Mouse (Mus musculus) layer of hippocampus, postnatal 36 days (tissue): ENCODE results near the gene Prkar1b. TPM values are rescaled to one million over a fixed set of nuclear protein-coding genes. Genes with fewer than 3 reads are reported as not detected.

Source experiments
- DNase-seq, 2 experiments: peaks; one replicate each; pipeline ENCODE4 v3.0.0; 2022
- total RNA-seq, 2 experiments: library from RNA; stranded (reverse); gene quantifications; 2 replicates each; pipeline ENCODE4 v1.2.3; 2021

Prkar1b gene
- total RNA-seq, 2 experiments from 2014 or later = 397 to 416 TPM

DNA sequence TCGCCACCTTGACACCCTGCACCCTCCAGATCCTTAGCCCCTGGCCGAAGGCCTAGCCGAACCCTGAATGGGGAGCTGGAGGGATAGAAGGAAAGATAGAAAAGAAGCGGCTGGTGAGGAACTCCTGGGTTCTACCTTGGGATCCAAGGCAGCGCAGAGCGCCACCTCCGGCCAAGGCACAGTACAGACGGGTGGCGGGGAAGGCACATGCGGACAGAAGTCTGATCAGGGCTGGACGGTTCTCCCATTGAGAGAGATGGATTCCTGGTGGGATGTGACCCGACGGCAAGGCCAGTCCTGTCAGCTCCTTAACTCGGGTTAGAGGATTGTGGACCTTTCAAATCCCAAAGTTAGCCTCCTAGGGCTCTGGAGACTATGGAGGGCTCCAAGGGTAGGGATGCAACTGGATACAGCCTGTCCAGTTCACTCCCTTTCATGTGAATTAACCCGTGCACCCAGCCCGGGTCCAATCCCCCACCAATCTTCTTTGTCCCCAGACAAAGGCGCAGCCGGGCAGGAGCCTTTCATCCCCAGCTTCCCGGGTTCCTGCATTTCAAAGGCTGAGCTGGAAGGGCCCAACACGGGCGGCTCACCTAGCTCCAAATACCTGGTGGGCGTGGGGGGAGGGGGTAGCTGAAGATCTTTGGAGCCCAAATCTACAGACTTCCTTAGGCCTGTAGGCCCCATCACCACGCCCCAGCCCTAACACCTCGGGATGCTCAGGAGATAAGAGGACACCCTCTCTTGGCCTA lies 153.3 kb downstream of the Prkar1b start:
- DNase-seq = peak; percentile 35 to 44

DNA sequence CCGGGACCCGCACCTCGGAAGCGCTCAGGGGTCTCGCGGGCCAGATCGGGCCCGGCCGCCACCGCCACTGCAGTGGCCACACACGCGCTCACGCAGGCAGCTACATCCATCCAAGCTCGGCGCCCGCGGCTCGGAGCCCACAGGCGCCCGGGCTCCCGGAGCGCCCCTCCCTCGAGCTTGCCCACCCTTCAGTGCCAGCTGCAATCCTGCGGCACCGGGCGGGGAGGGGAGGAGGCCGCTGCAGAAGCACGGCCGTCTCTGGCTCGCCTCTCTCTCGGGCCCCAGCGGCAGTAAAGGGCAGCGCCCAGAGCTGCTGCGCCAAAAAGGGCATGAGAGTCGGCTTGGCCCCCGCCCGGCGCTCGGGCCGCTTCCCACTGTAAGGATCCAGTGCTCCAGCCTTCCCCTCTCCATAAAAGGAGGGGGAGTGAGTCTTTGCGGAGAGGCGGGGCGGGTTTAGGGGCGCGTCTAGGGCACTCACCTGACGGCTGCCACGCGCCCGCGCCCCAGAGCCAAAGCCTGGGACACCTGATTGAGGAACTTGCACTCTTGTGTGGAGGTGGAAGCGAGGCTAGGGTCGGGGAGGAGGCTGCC lies 154.0 kb downstream of the Prkar1b start:
- peak; percentile 73 to 75 for DNase-seq

- peak; percentile 77 to 81 for DNase-seq
Observed at GRCm38 (mm10) chr5:138994786-138995720, 154.7 kb downstream of the Prkar1b start.

- DNase-seq = no peak
Observed at GRCm38 (mm10) chr5:138994108-138994785, 155.6 kb downstream of the Prkar1b start.

DNA sequence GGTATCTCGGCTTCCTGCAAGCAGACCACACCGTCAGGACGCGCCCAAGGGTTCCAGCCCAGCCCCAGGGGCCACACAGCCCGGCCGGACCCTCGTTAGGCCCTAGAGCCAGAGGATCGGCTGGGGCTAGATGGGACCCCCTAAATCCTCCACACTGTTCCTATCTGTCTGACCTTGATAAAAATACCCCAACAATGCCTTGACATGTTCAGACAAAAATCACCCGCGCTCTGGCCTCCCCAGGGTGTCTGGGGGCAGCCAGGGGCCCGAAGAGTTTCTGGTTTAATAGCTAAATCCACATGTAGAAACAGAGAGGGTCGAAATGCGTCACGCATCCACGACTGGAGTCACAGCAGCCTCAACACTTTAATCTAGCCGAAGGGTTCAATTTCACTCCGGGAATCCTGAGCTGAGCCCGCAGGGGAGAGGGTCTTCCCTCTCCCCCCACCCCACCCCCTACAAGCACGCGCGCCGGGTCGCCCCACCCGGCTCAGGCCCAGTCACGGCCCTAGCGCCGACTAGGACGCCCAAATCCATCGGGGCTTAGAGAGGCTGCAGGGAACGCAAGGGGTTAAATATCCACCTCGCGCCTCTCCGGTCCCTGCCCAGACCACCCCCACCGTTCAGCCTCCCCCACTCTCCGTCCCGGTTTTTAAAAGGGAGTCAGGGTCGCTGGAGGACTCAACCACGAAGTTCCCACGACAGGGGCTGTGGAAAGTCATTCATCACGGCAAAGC lies 156.3 kb downstream of the Prkar1b start:
- no peak for DNase-seq

DNA sequence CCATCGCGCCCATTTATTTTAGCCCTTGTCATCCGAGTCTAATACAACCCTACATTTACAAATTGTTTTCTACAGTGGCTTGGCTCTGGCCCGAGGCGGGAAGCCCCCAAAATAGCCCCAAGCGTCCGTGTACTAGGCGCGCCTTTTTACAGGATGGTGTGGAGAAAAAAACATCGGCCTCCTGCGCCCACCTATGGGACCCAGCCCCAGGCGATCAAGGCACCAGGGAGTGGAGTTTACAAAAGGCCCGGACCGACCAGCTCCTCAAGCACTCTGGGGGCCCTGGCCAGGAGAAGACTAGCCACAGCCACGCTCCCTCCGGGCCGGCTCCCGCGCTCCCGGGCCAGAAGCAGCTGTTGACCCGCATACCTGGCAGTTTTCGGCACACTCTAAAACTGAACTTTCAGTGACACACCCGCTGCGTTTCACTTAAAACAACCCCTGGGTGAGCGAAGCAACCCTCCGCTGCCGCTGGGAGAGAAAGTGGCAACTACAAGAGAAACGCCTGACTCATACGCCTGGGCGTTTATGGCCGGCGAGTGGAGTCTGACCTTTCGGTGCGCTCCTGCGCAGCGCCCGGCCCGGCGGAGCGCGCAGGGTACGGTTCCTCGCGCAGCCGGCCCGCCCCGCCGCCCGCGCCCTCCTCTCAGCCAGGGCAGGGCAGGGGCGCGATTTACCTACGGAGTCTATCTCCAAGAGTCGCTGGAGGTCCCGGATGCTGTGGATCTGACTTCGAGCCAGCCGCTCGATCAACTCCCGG lies 157.0 kb downstream of the Prkar1b start:
- no peak for DNase-seq

DNA sequence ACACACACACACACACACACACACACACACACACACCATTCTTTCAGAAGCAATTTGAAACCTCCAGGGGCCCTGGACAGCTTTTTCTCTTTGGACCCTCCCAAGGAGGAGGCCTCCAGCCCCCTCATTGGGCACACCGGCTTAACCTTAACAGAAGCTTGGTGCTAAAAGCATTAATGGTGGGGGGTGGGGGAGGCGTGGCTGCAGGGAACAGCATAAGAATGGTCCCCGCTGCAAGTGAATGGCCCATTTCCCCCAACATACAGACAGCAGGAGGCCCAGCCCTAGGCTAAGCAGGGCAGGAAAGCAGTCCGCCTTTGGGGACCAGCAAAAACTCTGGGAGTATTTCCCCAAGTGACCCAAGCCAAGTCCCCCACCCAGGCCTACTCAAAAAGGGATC lies 158.1 kb downstream of the Prkar1b start:
- DNase-seq = no peak

GRCm38 (mm10) chr5:138990659-138991380 lies 159.0 kb downstream of the Prkar1b start:
- DNase-seq = no peak

GRCm38 (mm10) chr5:138989567-138989966 lies 160.2 kb downstream of the Prkar1b start:
- DNase-seq = no peak

GRCm38 (mm10) chr5:138988764-138989163 lies 161.0 kb downstream of the Prkar1b start:
- DNase-seq = no peak

DNA sequence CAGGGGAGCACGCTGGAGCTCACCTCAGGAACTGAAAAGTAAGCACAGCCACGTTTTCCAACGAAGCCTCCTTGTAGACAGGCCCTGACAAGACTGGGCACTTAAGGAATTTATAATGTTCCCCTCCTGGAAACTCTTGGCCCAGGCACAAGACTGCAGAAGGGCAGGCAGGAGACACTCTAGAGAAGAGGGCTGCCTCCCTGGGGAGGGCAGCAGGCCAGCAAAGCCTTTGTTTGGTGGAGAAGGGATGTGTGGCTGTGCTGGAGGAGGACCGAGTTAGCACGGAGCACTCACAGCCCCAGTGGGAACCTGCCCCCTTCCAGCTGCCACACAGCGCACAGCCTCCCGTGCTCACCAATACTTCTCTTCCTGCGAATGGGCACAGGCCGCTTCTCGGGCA lies 161.8 kb downstream of the Prkar1b start:
- no peak for DNase-seq

DNA sequence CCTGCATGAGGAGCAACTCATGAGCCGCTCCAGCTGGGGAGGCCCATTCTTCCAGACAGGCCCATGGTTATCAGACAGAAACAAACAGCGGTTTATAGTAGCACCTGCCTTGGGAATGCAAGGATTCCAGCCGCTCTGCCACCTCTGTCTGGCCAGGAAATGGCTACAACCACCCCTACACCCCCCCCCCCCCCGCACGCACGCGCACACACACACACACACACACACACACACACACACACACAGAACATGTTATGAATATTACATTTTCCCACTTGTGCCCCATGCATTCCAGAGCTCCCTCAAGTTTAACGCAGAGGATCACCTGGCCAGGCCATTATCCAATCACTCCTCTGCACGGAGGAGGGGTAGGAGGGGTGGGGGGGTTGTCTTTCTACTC lies 167.9 kb downstream of the Prkar1b start:
- no peak for DNase-seq

- DNase-seq = no peak
Observed at GRCm38 (mm10) chr5:138980608-138981007, 169.2 kb downstream of the Prkar1b start.

GRCm38 (mm10) chr5:138979840-138980239 lies 170.0 kb downstream of the Prkar1b start:
- DNase-seq = no peak

DNA sequence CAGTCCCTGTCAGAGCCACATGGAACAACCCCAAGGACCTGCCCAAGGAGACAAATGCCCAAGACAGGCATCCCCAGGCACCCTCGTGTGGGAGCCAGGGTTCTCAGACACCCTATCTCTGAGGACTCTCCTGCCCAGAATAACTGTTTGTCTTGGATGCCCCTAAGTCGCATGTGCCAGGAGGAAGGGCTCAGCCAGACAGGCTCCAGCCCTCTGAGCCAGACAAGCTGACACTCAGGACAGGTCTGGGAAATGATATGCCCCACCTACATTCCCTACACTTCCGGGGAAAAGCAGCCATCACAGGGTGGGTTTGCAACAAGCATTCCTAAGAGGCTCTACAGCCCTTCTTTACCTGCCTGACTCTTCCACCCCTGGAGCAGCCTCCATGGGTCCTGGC lies 172.0 kb downstream of the Prkar1b start:
- DNase-seq = no peak

DNA sequence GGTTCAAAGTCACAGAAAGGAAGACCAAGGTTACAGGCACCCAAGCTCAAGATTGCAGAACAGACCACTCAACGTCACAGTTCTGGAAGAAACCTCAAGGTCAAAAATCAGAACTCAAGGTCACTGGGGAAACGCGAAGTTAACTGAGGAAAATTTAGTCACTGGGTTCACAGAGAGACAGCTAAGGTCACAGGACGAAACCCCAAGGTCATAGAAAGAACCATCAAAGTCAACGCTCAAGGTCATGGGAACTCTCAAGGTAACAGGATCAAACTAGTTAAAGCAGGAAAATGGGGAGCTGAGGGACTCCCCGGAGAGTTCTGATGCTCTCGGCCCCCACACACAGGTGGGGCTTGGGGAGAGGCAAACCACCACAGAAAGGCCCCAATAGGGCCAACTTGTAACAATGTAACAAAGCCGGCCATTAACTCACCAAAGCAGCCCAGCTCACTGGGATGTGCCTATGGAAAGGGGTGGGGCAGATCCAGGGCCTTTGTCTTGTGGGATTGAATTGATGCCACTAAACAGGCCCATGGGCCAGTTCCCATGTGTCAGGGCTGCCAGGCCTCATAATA lies 174.8 kb downstream of the Prkar1b start:
- no peak for DNase-seq

DNA sequence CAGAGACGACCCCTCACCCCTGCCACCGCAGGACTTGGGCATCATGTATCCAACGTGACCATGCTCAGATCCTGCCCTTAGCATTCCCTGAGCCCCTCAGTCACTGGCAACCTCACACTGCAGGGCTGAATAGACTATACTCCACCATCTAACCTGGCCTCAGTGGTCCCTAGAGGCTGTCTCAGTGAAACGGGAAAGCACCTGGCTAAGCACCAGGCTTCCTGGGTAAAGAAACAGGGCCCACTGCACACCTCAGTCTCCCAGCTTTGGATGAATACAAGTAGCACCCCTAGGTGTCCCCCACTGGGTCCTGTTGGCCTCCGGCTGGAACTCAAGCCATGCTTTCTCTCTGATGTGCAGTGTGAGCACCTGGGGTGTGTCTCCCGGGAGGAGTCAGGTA lies 176.3 kb downstream of the Prkar1b start:
- DNase-seq = no peak

DNA sequence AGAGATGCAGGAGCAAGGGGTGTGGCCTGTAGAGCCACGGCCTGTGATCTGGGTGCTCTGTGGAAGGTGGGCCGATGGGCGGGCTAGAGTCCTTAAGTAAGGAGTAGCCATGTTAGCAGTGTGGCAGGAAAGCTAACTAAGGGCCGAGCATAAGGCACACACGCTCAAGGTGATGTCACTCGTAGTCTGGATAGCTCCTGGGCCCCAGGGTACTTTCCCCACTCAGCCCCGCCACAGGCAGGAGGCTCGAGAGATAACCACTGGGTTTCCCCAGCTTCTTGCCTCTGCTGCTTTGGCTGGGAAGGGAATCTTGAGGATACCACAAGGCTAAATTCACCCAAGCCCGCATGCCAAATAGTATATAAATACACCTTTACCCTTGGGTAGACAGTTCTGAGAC lies 178.4 kb downstream of the Prkar1b start:
- DNase-seq = no peak

GRCm38 (mm10) chr5:138970056-138970490 lies 179.7 kb downstream of the Prkar1b start:
- DNase-seq = no peak
